In genomic region chr5:77367682-77368081, GRCm38 (mm10) we compare ENCODE assay signal across 1 mouse cellular context.
TF ChIP-seq lines count a peak whose summit lies in the region.

No protein-coding gene starts in this region.

TF ChIP-seq in CH12.LX, 34 proteins besides CTCF, POLR2A, EP300 and RAD21 (continued from another document):
- TF ChIP-seq TBP (conservative IDR thresholded peaks at IDR 0.05; ENCODE audit: low read depth, low read length): no peak
